Comparison of ENCODE assay signal across 22 mouse cellular contexts in the genomic region with DNA sequence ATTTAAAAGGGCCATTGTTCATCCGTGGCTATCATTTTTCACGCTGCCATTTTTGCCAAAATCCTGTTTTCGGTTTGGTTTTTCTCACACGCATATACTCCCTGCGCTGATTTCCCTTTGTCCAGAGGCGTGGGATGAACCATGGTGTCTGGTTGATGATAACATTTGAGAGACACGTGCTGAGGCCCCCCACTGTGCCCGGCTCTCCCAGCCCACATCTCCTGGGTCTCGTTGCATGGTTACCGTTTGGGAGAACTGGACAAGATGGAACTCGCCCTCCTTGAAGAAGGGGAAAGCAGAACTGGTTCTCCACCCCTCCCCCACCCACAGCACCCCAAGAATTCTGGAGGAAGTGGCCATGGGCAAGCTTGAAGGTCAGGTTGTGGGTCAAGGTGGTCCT. TPM values are rescaled to one million over a fixed set of nuclear protein-coding genes. Genes with fewer than 3 reads are reported as not detected.
A peak's percentile ranks its signal among the peaks of the same experiment; 100 is the strongest.
DNase-seq lines count a peak whose midpoint lies in the region; ATAC-seq lines count a peak whose summit lies in the region.
"Had no signal": no experiment of that assay in that cellular context is flagged by ENCODE, and none has a peak within 500 bp of the region (broad histone marks: within the 10 kb centered on the region; RNA-seq: fewer than 3 reads in every experiment).

No protein-coding gene starts in this region.

- H3K4me1 ChIP-seq in hindbrain, embryonic 10.5 days (replicated peaks): peaks cover 30% of the 10 kb centered on the region
- H3K4me1 ChIP-seq in hindbrain, embryonic 12.5 days: peaks cover 19% of the 10 kb centered on the region
- peaks cover 42% of the 10 kb centered on the region for H3K4me1 ChIP-seq in limb, embryonic 10.5 days

- H3K4me3 ChIP-seq in hindbrain, embryonic 10.5 days: no peak overlapping the region
- no peak overlapping the region for H3K4me3 ChIP-seq in hindbrain, embryonic 12.5 days
- no peak overlapping the region for H3K4me3 ChIP-seq in limb, embryonic 10.5 days
- H3K4me3 ChIP-seq: hindbrain, embryonic 15.5 days had no signal

- peak; percentile 52 to 58 for DNase-seq in cerebellum, postnatal 10 days
- DNase-seq in cerebellum, adult 9-11 months: no peak
- no peak for DNase-seq in hindbrain, embryonic 10.5 days (ENCODE audit: low spot score)
- peak; percentile 58 for DNase-seq in R1 (ENCODE audit: low read depth, low spot score)
- DNase-seq in limb, embryonic 10.5 days (ENCODE audit: low spot score): no peak
- DNase-seq in right cerebral cortex, postnatal 10 days (ENCODE audit: low spot score in 2 of 2): no peak
- no peak for DNase-seq in retina, postnatal 1 day
- DNase-seq: adrenal gland, adult 8-10 months; adrenal gland, postnatal 36 days; B cell, adult 2 months; cerebellum, adult 2 months; forebrain, postnatal 0 days; gastrocnemius, postnatal 14 days; heart, postnatal 14 days had no signal

- H3K4me2 ChIP-seq in hindbrain, embryonic 12.5 days (replicated peaks): no peak overlapping the region
- H3K4me2 ChIP-seq: hindbrain, embryonic 15.5 days had no signal

- 84% methylated on average over 11 of the region's 11 CpGs for WGBS in hindbrain, embryonic 10.5 days
- 76% methylated on average over 11 of the region's 11 CpGs for WGBS in hindbrain, embryonic 12.5 days
- WGBS in limb, embryonic 10.5 days: 88% methylated on average over 11 of the region's 11 CpGs

- H3K27me3 ChIP-seq in hindbrain, embryonic 10.5 days (ENCODE audit: insufficient read depth, poor library complexity, severe bottlenecking): no peaks in the 10 kb centered on the region
- no peaks in the 10 kb centered on the region for H3K27me3 ChIP-seq in hindbrain, embryonic 12.5 days
- no peaks in the 10 kb centered on the region for H3K27me3 ChIP-seq in limb, embryonic 10.5 days (ENCODE audit: low read depth, poor library complexity, severe bottlenecking)
- H3K27me3 ChIP-seq: hindbrain, embryonic 15.5 days; Patski had no signal

- H3K9ac ChIP-seq in hindbrain, embryonic 12.5 days: no peak overlapping the region
- H3K9ac ChIP-seq: forebrain, postnatal 0 days; hindbrain, embryonic 15.5 days had no signal

- ATAC-seq in hindbrain, embryonic 12.5 days (ENCODE audit: low FRiP score): no peak
- ATAC-seq: CD4-positive, CD25-positive, alpha-beta regulatory T cell, adult 4 months; forebrain, postnatal 0 days; intestine, embryonic 16.5 days; Patski had no signal

- H3K9me3 ChIP-seq in hindbrain, embryonic 10.5 days: no peaks in the 10 kb centered on the region
- H3K9me3 ChIP-seq in hindbrain, embryonic 12.5 days (replicated peaks): no peaks in the 10 kb centered on the region
- no peaks in the 10 kb centered on the region for H3K9me3 ChIP-seq in limb, embryonic 10.5 days (replicated peaks)
- H3K9me3 ChIP-seq: hindbrain, embryonic 15.5 days had no signal

- peaks cover 91% of the 10 kb centered on the region for H3K36me3 ChIP-seq in hindbrain, embryonic 10.5 days
- H3K36me3 ChIP-seq in hindbrain, embryonic 12.5 days: peaks cover 64% of the 10 kb centered on the region
- peaks cover 89% of the 10 kb centered on the region for H3K36me3 ChIP-seq in limb, embryonic 10.5 days

- H3K27ac ChIP-seq in hindbrain, embryonic 10.5 days: 0 out of 2 replicates have a peak overlapping the region, but pooled peaks have one; percentile 40
- no peak overlapping the region for H3K27ac ChIP-seq in hindbrain, embryonic 12.5 days
- peak overlapping the region; percentile 57 for H3K27ac ChIP-seq in limb, embryonic 10.5 days
- H3K27ac ChIP-seq: hindbrain, embryonic 15.5 days had no signal

RNA-seq across cellular contexts. Expression of a gene that starts 37.0 kb away (rescaled TPM):
- polyA plus RNA-seq in hindbrain, embryonic 10.5 days (2016; fragmentation: Nextera tagmentation; extraction: Ambion mirVana): not detected in 2 replicates
- polyA plus RNA-seq in hindbrain, embryonic 12.5 days (2016; fragmentation: Nextera tagmentation; extraction: Ambion mirVana): not detected in 2 replicates
- not detected in 2 replicates for polyA plus RNA-seq in limb, embryonic 10.5 days (2016; fragmentation: Nextera tagmentation; extraction: Ambion mirVana)
- polyA plus RNA-seq: embryonic facial prominence, embryonic 11.5 days; forebrain, embryonic 11.5 days; forebrain, postnatal 0 days; gonadal fat pad, adult 2 months; hindbrain, embryonic 15.5 days; intestine, embryonic 16.5 days; Patski had no signal

RNA-seq across cellular contexts. Expression of a gene that starts 46.6 kb away (rescaled TPM):
- polyA plus RNA-seq in hindbrain, embryonic 10.5 days (2016; fragmentation: Nextera tagmentation; extraction: Ambion mirVana): 0.80 and 1.2 TPM in 2 replicates
- polyA plus RNA-seq in hindbrain, embryonic 12.5 days (2016; fragmentation: Nextera tagmentation; extraction: Ambion mirVana): 0.34 and 0.42 TPM in 2 replicates
- polyA plus RNA-seq in limb, embryonic 10.5 days (2016; fragmentation: Nextera tagmentation; extraction: Ambion mirVana): 0.36 and 1.2 TPM in 2 replicates

Comparison
In these comparisons a context has a peak if more than half of its experiments do, and no peak if none do; other contexts are left out.
1. DNase-seq: peak in cerebellum, postnatal 10 days (2 of 2) and R1 (single experiment); none in cerebellum, adult 9-11 months (single experiment), hindbrain, embryonic 10.5 days (single experiment), limb, embryonic 10.5 days (single experiment), right cerebral cortex, postnatal 10 days (0 of 2) and retina, postnatal 1 day (single experiment).